Mouse (Mus musculus) stomach, postnatal 0 days (tissue): ENCODE data around the gene Gm49396.

Experiments
- CTCF ChIP-seq: IDR thresholded peaks from 2 replicates; pipeline ENCODE4 v1.5.1; 2016; ENCODE audit warnings: antibody characterized with exemption, low read depth, mild to moderate bottlenecking, moderate library complexity
- EP300 ChIP-seq: optimal IDR thresholded peaks from 2 replicates; pipeline ENCODE3; 2016; ENCODE audit warnings: antibody characterized with exemption

GRCm38 (mm10) chr7:30524487-30524886 is 38.7 kb upstream of the Gm49396 start:
- TF ChIP-seq CTCF (no peak), EP300 (no peak)
